Mouse (Mus musculus) T-helper 2 cell (primary cell): ENCODE measurements around the gene Mrps18b.

Experiments used
- in situ Hi-C: fragments of 300-600 bp; cut with MboI, MseI; formaldehyde crosslinking; loops from one replicate; pipeline ENCODE4 v1.15.1; 2025; ENCODE audit warnings: high pct_unique_total_duplicates

The Mrps18b gene

GRCm38 (mm10) chr17:35919060-35919715 is 3.0 kb upstream of the Mrps18b start:
- in situ Hi-C loops = no loop called here

DNA sequence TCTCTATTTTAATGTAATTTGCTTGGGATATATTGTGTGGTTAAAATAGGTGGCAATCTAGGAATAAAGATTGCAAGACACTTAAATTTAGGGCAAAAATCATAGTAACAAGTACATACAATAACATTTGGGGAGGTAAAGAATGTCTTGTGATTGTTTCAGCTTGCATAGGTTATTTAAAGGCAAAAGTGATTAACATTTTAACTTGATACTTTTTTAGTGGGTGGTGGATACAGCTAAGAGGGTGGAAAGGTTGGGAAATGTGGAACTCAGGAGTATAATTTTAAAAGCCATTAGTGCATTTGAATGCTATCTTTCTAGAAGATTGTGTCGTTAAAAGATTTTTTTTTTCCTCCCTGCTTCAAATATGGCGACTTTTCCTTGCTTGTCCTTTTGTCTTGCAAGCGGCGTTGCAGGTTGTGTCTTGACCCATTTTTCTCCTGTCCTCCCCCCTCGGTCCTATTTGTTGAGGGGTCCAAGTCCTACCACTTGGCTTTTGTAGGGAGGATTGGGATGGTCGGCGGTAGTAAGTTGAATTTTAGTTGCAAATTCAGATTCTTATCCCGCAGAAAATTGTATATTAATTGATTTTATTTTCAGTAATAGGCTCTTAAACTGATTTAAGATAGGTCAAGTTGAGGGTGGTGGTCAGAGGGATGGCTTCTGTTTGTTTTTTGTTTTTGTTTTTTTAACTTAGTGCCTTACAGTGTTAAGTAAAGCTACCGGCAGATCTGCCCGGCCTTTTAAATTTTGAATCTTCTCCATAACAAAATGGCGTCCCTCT is 2.3 kb upstream of the Mrps18b start:
- in situ Hi-C loops = no loop called here

DNA sequence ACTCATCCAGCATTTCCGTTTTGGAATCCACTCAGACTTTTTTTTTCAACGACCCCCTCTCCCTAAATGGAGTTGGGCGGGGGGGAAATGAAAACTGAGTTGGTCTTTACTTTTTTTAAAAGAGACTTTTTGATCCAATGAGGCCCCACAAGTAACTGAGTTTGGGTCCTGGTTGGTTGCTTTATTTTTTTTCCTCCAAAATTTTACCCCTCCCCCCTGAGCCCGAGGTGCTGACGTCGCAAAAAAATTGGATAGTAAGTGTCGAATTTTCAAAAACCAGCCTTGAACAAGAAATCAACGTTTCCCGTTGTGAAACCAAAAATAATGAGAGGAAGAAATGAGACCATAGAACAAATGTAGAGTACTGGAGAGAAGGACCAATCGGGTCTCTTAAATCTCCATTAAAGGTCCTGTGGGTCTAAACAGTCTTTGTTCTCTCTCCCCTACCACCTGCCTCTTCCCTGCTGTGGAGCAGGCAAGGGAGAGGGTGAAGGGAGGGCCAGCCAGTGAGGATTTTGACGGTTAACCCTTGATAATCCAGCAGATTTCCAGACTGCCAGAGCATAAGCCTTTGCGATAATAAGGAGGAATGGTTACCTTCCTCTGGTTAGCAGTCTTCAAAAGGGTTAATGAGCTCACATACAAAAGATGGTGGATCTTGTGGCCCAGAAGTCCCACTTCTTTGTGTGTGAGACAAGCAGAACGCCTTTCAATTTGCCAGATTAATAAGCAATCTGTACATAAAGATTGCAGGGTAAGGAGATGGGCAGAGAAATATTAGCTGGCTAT is 1.5 kb upstream of the Mrps18b start:
- in situ Hi-C loops = no loop called here

DNA sequence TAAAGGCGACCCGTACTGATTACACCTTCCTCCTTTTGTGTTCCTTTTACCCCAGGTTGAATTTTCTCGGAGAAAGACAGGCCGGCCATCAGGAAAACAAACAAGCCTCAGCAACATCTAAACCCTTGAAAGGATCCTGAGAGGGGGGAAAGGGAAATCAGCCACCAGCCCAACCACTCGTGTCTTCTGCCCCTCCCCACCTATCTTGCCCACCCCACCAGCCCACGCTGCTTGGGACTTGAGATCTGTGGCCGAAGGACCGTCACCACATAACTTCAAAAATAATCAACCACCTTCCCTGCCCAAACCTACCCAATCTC is 914 bp upstream of the Mrps18b start:
- in situ Hi-C loops = no loop called here

DNA sequence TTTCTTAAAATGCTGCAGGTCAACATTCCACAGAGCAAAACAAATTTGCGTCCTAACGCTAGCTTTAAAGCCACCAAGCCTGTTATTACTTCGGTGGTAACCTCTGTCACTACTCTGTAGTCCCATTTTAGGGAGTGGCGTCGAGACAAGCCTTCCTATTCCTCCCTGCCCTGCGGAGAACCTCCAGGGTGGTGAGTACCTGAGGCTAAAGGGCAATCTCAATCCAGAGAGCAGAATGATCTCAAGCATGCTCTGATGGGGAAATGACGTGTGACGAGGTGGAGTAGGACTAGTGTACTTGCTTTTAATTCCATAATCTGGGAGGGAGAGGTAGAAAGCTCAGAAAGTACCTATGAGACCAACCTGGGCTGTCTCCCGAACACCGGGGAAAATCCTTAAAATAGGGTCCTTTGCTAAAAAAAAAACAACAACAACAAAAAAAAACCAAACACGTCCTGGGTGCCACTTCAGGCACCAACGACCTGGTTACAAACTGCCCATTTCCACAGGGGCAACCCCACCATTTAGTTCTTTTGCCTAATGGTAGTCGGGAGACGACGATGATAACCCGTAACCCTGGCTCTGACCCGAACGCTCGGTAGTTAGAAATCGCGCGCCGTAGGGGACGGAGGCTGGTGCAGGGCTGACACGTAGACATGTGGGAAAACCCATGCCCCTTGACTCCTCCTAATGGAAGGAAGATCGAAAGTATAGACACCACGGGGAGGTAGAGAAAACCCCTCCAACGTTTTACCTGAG is 472 bp downstream of the Mrps18b start:
- in situ Hi-C loops = no loop called here

GRCm38 (mm10) chr17:35914975-35915374 is 1.2 kb downstream of the Mrps18b start:
- in situ Hi-C loops = no loop called here

GRCm38 (mm10) chr17:35909919-35910369 is 6.2 kb downstream of the Mrps18b start, which contains the start of gene Atat1:
Gene Atat1 (minus strand): TSS chr17:35910075.
- in situ Hi-C loops = loop anchor here (5.0 kb wide), 1 partner anchor 83 kb away; no protein-coding TSS in a partner anchor

DNA sequence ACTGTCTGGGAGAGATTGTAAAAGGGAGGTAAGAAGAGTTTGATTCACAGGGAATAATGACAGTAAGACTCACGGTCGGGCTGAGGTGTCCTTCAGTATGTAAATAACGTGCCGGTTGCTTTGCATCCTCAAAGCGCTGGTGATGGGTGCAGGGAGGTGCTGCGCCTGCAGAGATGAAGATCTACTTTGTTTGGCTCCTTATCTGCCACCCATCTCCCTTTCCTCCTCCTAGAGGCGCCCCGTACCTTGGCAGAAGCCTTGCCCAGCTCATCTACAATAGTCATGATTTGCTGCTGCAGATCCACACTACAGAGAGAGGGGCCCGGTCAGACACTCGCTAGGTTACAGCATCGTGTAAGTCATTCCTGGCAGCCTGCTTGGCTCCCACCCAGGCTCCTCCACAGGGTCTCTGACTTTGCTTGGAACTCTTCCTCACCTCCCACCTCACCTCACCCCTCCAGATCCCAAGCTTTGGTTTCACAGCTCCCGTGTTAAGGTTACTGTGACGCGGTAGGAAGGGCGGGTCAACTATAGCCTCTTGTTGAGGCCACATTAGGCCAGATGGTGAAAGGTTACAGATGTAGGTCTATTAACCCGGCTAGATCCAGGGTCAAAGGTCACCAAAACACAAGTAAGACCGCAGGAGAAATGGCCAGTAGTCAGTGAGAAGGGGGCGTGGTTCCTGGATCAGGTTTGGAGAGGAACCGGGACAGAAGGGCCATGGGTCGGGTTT is 6.8 kb downstream of the Mrps18b start:
- in situ Hi-C loops = loop anchor here (5.0 kb wide), 1 partner anchor 82 kb away; no protein-coding TSS in a partner anchor

DNA sequence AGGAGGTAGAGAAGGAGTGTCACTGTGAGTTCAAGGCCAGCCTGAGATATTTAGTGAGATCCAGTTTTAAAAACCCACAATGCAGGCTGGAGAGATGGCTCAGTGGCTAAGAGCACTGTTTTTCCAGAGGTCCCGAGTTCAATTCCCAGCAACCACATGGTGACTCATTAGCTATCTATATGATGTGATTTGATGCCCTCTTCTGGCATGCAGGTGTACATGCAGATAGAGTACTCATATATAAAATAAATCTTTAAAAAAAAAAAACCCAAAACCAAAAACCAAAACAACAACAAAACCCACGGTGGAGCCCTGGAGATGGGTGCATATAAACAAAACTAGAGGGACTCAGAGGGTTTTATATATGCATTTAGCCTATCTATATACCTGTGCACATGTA is 8.6 kb downstream of the Mrps18b start:
- in situ Hi-C loops = loop anchor here (5.0 kb wide), 1 partner anchor 80 kb away; no protein-coding TSS in a partner anchor

DNA sequence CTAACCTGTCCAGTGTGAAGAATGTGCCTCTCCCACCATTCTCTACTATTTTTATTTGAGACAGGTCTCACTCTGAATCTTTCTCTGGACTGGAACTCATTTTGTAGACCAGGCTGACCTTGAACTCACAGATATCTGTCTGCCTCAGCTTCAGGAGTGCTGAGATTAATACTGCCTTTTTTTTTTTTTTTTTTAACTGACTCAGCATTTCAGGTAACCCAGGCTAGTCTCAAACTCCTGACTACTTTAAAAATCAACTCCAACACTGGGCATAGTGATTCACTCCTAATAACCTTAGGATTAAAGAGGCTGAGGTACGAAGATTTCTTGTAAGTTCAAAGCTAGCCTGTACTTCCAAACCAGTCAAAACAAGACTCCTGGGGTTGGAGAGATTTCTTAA is 10.6 kb downstream of the Mrps18b start:
- in situ Hi-C loops = loop anchor here (5.0 kb wide), 1 partner anchor 78 kb away; no protein-coding TSS in a partner anchor

DNA sequence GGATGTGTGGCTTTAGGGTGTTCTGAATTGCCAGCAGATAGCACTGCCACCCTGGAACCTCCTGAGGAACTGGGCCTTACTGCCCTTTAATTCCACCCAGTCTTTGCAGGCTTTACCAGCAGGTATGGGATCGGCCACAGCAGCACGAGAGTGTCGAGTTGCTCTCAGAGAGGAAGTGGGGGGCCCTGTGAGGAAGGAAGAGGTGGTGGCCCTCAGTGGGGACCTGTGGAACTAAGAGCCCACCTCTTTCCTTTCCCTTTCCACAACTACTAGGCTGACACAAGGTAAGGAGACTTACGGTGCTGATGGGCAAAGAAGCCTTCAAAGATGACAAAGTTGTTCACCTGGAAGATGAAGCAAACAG is 12.2 kb downstream of the Mrps18b start:
- in situ Hi-C loops = no loop called here

GRCm38 (mm10) chr17:35903343-35903991 is 12.7 kb downstream of the Mrps18b start:
- in situ Hi-C loops = no loop called here

DNA sequence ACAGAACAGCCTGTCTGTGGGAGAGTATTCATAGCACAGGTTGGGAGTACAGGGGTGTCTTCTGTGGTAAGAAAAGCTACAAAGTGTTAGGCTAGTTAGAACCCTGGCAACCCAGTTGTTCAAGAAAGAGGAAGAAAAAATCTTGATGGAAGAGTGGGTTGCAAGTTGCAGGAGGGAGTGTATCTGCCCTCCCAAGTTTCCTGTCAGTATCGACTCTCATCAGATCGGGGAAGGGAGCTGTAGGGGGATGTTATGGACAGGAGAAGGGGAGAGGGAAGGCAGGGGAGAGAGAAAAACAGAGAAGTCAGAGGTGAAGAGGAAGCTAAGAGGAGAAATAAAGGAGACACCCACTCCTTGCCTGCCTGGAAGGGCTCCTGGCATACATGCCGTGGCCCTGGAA is 15.6 kb downstream of the Mrps18b start:
- in situ Hi-C loops = no loop called here

DNA sequence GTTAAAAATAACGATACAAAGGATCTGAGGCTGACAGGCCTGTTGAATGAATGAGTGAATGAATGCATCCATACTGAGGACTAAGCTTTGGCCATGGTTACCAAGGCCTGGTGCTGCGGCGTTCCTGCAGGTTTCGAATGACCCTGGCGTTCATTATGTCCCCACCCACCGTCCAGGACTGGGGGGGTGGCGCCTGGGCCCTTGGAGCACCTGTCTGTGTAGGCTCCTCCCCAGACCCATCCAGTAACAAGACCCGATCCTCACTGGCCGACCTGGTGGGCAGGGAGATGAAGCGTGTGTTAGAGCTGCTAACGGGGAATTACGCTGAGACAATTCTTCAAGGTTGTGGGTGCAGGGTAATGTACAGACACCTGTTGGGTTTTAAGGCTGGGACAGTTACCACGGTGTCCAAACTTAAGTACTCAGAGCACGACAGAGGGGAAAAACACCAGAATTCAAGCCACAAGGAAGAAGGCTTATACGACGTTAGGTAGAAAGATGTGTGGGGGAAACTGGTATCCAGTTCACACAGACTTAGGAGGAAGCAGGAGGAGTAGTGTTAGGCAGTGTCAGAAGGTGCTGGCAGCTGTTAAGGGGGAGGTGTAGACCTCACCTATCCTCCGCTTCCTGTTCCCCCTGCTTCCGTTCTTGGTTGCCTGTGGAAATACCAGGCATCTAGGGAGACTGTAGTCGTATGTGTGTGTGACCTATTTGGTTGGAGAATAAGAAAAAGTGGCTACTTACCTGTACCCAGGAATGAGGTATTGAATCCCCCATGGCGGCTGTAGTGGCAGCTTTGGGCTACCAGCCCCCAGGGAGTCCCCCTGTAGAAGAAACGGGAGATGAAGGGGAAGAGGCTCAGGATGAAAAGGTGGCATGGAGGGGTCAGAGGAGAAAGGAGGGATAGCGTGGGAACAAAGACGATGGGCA is 18.3 kb downstream of the Mrps18b start:
- in situ Hi-C loops = loop anchor here (10.0 kb wide), 1 partner anchor 53 kb away; the partner anchor contains the start of gene Mdc1

- in situ Hi-C loops = loop anchor here (10.0 kb wide), 1 partner anchor 52 kb away; the partner anchor contains the start of gene Mdc1
Measured at GRCm38 (mm10) chr17:35896781-35897643, 19.2 kb downstream of the Mrps18b start, which contains the start of gene 2310061I04Rik. Gene 2310061I04Rik (minus strand): TSS chr17:35897431.

DNA sequence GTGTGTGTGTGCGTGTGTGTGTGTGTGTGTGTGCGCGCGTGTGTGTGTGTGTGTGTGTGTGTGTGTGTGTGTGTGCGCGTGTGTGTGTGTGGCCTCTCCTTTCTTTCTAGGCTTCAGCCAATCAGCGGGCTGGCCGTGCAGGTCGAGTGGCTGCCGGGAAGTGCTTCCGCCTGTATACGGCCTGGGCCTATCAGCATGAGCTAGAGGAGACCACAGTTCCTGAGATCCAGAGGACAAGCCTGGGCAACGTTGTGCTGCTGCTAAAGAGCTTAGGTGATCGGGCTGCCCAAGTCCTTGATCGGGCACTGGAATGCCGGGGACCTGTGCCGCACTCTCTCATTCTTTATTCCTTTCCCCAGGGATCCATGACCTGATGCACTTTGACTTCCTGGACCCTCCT is 28.5 kb downstream of the Mrps18b start:
- in situ Hi-C loops = no loop called here

DNA sequence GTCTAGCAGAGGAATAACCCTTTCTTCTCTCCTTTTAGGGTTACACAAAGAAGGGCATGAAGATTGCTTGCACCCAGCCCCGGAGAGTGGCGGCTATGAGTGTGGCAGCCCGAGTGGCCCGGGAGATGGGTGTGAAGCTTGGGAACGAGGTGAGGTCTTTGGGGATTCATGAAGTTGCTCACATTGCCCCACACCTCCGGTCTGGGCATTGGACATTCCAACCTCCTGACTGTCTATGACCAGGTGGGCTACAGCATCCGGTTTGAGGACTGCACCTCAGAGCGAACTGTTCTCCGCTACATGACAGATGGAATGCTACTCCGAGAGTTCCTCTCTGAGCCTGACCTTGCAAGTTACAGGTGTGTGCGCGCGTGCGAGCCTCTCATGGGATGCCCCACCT is 32.4 kb downstream of the Mrps18b start:
- in situ Hi-C loops = no loop called here

DNA sequence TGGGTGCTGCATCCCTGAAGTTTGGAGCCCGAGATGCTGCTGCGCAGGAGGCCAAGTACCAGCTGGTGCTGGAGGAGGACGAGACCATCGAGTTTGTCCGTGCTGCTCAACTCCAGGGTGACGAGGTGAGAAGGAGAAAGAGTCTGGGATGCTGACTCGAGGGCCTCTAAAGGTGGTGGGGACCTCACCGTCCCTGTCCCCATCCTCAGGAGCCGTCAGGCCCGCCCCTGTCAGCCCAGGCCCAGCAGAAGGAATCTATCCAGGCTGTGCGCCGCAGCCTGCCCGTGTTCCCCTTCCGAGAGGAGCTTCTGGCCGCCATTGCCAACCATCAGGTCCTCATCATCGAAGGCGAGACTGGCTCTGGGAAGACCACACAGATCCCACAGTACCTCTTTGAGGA is 33.3 kb downstream of the Mrps18b start:
- in situ Hi-C loops = no loop called here
